Mouse (Mus musculus): ENCODE data around the gene Lmntd1.

DNA sequence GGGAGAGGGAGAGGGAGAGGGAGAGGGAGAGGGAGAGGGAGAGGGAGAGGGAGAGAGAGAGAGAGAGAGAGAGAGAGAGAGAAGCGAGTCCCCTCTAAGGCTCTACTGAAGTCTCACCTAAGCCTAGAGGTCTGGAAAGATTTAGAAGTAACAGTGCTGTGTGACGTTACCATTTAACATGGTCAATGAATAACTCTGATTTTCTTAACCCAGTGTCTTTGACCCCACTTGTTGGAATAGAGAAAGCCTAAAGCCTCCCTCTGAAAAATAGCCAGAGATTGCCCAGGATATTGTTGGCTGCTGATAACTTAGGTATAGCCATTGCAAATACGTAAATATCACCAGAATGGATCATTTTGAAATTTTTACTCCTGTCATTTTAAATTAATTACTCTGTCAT, 34.4 kb downstream of the Lmntd1 start:
- TF ChIP-seq CTCF (IDR thresholded peaks at IDR 0.05; ENCODE audit: extremely low read depth, insufficient read length, insufficient replicate concordance, low read depth, low read length) (no peak), POLR2A (IDR thresholded peaks at IDR 0.05; ENCODE audit: low read depth, low read length) (no peak)

Data from small intestine, adult 2 months (tissue).